In genomic region chr14:31556526-31557260, GRCm38 (mm10) we compare ENCODE assay signal across 21 mouse cellular contexts. TPM values are rescaled to one million over a fixed set of nuclear protein-coding genes. Genes with fewer than 3 reads are reported as not detected.
DNase-seq lines count a peak whose midpoint lies in the region; ATAC-seq lines count a peak whose summit lies in the region.
"Had no signal": no experiment of that assay in that cellular context is flagged by ENCODE, and none has a peak within 500 bp of the region (broad histone marks: within the 10 kb centered on the region; RNA-seq: fewer than 3 reads in every experiment).

No protein-coding gene starts in this region.

- intact Hi-C loops in heart, postnatal 14 days (cut with DNase I): no loop called here

- H3K36me3 ChIP-seq in heart, embryonic 16.5 days (ENCODE audit: control insufficient read depth, insufficient read depth): no peaks in the 10 kb centered on the region
- H3K36me3 ChIP-seq in forebrain, embryonic 13.5 days (ENCODE audit: poor library complexity, severe bottlenecking): no peaks in the 10 kb centered on the region
- H3K36me3 ChIP-seq: hindbrain, embryonic 15.5 days; intestine, embryonic 15.5 days; liver, embryonic 12.5 days; midbrain, embryonic 12.5 days had no signal

- H3K4me1 ChIP-seq in heart, embryonic 16.5 days (ENCODE audit: control insufficient read depth, insufficient read depth, low read length): peaks cover 31% of the 10 kb centered on the region
- no peaks in the 10 kb centered on the region for H3K4me1 ChIP-seq in forebrain, embryonic 13.5 days
- H3K4me1 ChIP-seq: hindbrain, embryonic 15.5 days; midbrain, embryonic 12.5 days had no signal

- 84% methylated on average over 9 of the region's 9 CpGs for WGBS in heart, embryonic 16.5 days
- WGBS in forebrain, embryonic 13.5 days: 84% methylated on average over 9 of the region's 9 CpGs

- H3K27ac ChIP-seq in heart, embryonic 16.5 days (ENCODE audit: low read length): peak overlapping the region; percentile 49; the same call in 1 of the 2 replicates
- H3K27ac ChIP-seq in forebrain, embryonic 13.5 days: no peak overlapping the region
- H3K27ac ChIP-seq: hindbrain, embryonic 15.5 days; intestine, embryonic 15.5 days; left cerebral cortex, adult 2 months; liver, embryonic 12.5 days; midbrain, embryonic 12.5 days had no signal

- no peak overlapping the region for H3K4me3 ChIP-seq in heart, embryonic 16.5 days (ENCODE audit: low read length)
- no peak overlapping the region for H3K4me3 ChIP-seq in forebrain, embryonic 13.5 days
- H3K4me3 ChIP-seq: hindbrain, embryonic 15.5 days; intestine, embryonic 15.5 days; left cerebral cortex, adult 2 months; liver, embryonic 12.5 days; megakaryocyte, embryonic 14.5 days; midbrain, embryonic 12.5 days had no signal

- H3K27me3 ChIP-seq in heart, embryonic 16.5 days (ENCODE audit: control insufficient read depth, insufficient read depth, low read length): no peaks in the 10 kb centered on the region; the same call in 1 of the 2 replicates
- no peaks in the 10 kb centered on the region for H3K27me3 ChIP-seq in forebrain, embryonic 13.5 days
- H3K27me3 ChIP-seq: hindbrain, embryonic 15.5 days; intestine, embryonic 15.5 days; midbrain, embryonic 12.5 days had no signal

- no peak for ATAC-seq in heart, embryonic 16.5 days (replicated peaks; ENCODE audit: extremely low read depth, insufficient read depth, low FRiP score)
- no peak for ATAC-seq in forebrain, embryonic 13.5 days
- ATAC-seq: forebrain, embryonic 14.5 days; intestine, embryonic 15.5 days; liver, embryonic 12.5 days had no signal

- no peaks in the 10 kb centered on the region for H3K9me3 ChIP-seq in heart, embryonic 16.5 days (replicated peaks; ENCODE audit: control insufficient read depth, low read length)
- H3K9me3 ChIP-seq in forebrain, embryonic 13.5 days (replicated peaks): no peaks in the 10 kb centered on the region
- H3K9me3 ChIP-seq: hindbrain, embryonic 15.5 days; intestine, embryonic 15.5 days; liver, embryonic 12.5 days; megakaryocyte, embryonic 14.5 days; midbrain, embryonic 12.5 days had no signal

- no peak overlapping the region for H3K4me2 ChIP-seq in heart, embryonic 16.5 days (ENCODE audit: low read depth, low read length)
- no peak overlapping the region for H3K4me2 ChIP-seq in forebrain, embryonic 13.5 days
- H3K4me2 ChIP-seq: hindbrain, embryonic 15.5 days; intestine, embryonic 15.5 days; liver, embryonic 12.5 days; midbrain, embryonic 12.5 days had no signal

- DNase-seq in heart, postnatal 14 days: no peak
- peak; percentile 58 for DNase-seq in thymus, postnatal 0 days (ENCODE audit: low spot score)
- DNase-seq in thymus, postnatal 25 days: no peak
- DNase-seq in induced T-regulatory cell, adult 2 months (ENCODE audit: low read depth): peak; percentile 66
- DNase-seq in thymus, postnatal 4 days: peak; percentile 58
- DNase-seq in lung, postnatal 14 days: no peak
- DNase-seq: adrenal gland, adult 8-10 months; heart, postnatal 4 days; kidney, adult 2 months; kidney, postnatal 14 days; liver, postnatal 0 days had no signal

- H3K9ac ChIP-seq in heart, embryonic 16.5 days (ENCODE audit: low read length): no peak overlapping the region
- no peak overlapping the region for H3K9ac ChIP-seq in forebrain, embryonic 13.5 days
- H3K9ac ChIP-seq: hindbrain, embryonic 15.5 days; intestine, embryonic 15.5 days; liver, embryonic 12.5 days; liver, postnatal 0 days; midbrain, embryonic 12.5 days had no signal

RNA-seq across cellular contexts. Expression of gene Colq, which starts 34.5 kb away (rescaled TPM):
- 16.3 and 18.8 TPM in 2 replicates for polyA plus RNA-seq in heart, embryonic 16.5 days (2015; fragmentation: Nextera tagmentation; extraction: Ambion mirVana)
- total RNA-seq in heart, postnatal 14 days (2021): 1 to 10 TPM; 7.1 to 9.5 TPM
- polyA plus RNA-seq in thymus, postnatal 0 days (2015; fragmentation: Nextera tagmentation; extraction: Ambion mirVana): 91.4 and 93.9 TPM in 2 replicates
- not detected in 2 replicates for polyA plus RNA-seq in forebrain, embryonic 13.5 days (2015; fragmentation: Nextera tagmentation; extraction: Ambion mirVana)
- total RNA-seq: midbrain, postnatal 0 days had no signal

Comparison
In these comparisons a context has a peak if more than half of its experiments do, and no peak if none do; other contexts are left out.
1. DNase-seq: peak in thymus, postnatal 0 days (single experiment), induced T-regulatory cell, adult 2 months (single experiment) and thymus, postnatal 4 days (single experiment); none in heart, postnatal 14 days (0 of 2), thymus, postnatal 25 days (single experiment) and lung, postnatal 14 days (single experiment).
2. RNA of gene Colq, which starts 34.5 kb away (polyA plus RNA-seq): 91.4 to 93.9 TPM in thymus, postnatal 0 days and 16.3 to 18.8 TPM in heart, embryonic 16.5 days; not detected in forebrain, embryonic 13.5 days; every median in the first group is over 10 times any median in the second.